Comparison of ENCODE assay signal across 8 mouse cellular contexts in the genomic region with DNA sequence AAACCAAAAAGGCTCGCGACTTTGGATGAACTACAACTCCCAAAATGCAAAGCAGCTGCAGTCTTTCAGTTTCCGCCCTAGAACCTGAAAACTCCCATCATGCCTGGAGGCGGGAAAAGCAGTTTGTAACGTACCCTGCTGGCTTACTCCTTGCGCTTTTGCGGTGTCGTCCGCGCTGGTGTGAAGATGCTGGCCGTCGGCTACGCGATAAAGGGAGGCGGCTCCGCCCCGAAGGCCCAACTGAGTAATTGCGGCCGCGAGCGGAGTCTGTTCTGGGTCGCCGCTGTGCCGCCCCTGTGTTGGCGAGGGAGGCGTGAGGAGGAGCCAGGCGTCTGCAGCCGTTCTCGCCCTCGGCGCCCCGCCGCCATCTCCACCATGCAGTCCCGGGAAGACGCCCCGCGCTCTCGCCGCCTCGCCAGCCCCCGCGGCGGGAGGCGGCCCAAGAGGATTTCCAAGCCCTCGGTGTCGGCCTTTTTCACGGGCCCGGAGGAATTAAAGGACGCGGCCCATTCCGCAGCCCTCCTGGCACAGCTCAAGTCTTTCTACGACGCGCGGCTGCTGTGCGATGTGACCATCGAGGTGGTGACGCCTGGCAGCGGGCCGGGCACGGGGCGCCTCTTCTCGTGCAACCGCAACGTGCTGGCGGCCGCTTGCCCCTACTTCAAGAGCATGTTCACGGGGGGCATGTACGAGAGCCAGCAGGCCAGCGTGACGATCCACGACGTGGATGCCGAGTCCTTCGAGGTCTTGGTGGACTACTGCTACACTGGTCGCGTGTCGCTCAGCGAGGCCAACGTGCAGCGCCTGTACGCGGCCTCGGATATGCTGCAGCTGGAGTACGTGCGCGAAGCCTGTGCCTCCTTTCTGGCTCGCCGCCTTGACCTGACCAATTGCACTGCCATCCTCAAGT. TPM values are rescaled to one million over a fixed set of nuclear protein-coding genes. Genes with fewer than 3 reads are reported as not detected.
DNase-seq lines count a peak whose midpoint lies in the region; ATAC-seq lines count a peak whose summit lies in the region.
"Not testable (repeated sequence)": the region's sequence is repeated elsewhere in the genome, so short reads cannot be mapped to it uniquely, and the experiment has no call there.

A gene (plus strand): TSS at position 155 of the 910 bp plus-strand sequence.

- 17% methylated on average over 36 of the region's 89 CpGs for WGBS in hindbrain, embryonic 13.5 days

- H3K4me1 ChIP-seq in hindbrain, embryonic 13.5 days (replicated peaks): not testable (repeated sequence)

- ATAC-seq in hindbrain, embryonic 13.5 days (ENCODE audit: low FRiP score): peak; percentile 89

- not testable (repeated sequence) for H3K27me3 ChIP-seq in hindbrain, embryonic 13.5 days

- peak; percentile 77 for DNase-seq in WW6 (ENCODE audit: low read depth, low spot score)
- DNase-seq in cerebellum, postnatal 36 days: peak; percentile 71 to 79
- DNase-seq in frontal cortex, postnatal 25 days (ENCODE audit: low spot score in 2 of 2): peak; percentile 57 to 63
- DNase-seq in layer of hippocampus, postnatal 14 days (ENCODE audit: low spot score in 2 of 2): peak; percentile 68 to 87
- peak; percentile 90 for DNase-seq in lung, postnatal 10 days
- DNase-seq in ovary, postnatal 14 days (ENCODE audit: low spot score): peak; percentile 59
- DNase-seq in thymus, postnatal 10 days (ENCODE audit: low spot score in 2 of 2): peak; percentile 65 to 68

- peak within 1 kb of the TSS; percentile 57 for H3K4me3 ChIP-seq in hindbrain, embryonic 13.5 days

- not testable (repeated sequence) for H3K27ac ChIP-seq in hindbrain, embryonic 13.5 days

- not testable (repeated sequence) for H3K36me3 ChIP-seq in hindbrain, embryonic 13.5 days

- H3K9me3 ChIP-seq in hindbrain, embryonic 13.5 days: not testable (repeated sequence)

- peak within 1 kb of the TSS; percentile 72 for H3K4me2 ChIP-seq in hindbrain, embryonic 13.5 days

- peak within 1 kb of the TSS; percentile 64 for H3K9ac ChIP-seq in hindbrain, embryonic 13.5 days

RNA-seq across cellular contexts. Expression of the gene that starts here (rescaled TPM):
- polyA plus RNA-seq in hindbrain, embryonic 13.5 days (2015; fragmentation: Nextera tagmentation; extraction: Ambion mirVana): 1.5 and 1.6 TPM in 2 replicates
- 1 to 10 TPM in 1 of 2 experiments, under 1 TPM in 1; 0.86 to 1.5 TPM for total RNA-seq in layer of hippocampus, postnatal 14 days (2021)
